Mouse (Mus musculus): ENCODE data around the gene 7530416G11Rik. TPM values are rescaled to one million over a fixed set of nuclear protein-coding genes. Genes with fewer than 3 reads are reported as not detected.

The 7530416G11Rik gene
- polyA plus RNA-seq, 1 experiment from 2014 or later, result not detected

- Histone ChIP-seq H3K4me3 (no peak overlapping the region), H3K36me3 (replicated peaks) (peaks cover 3% of the 10 kb centered on the region; the same call in 1 of the 2 replicates), H3K9me3 (no peaks in the 10 kb centered on the region), H3K4me1 (no peaks in the 10 kb centered on the region), H3K9ac (no peak overlapping the region), H3K27ac (no peak overlapping the region), H3K27me3 (replicated peaks) (no peaks in the 10 kb centered on the region), H3K4me2 (no peak overlapping the region)
- WGBS, result 77% methylated on average over 3 of the region's 3 CpGs
- no peak for ATAC-seq (replicated peaks)
These were observed 56.4 kb downstream of the 7530416G11Rik start for GRCm38 (mm10) chr15:85446652-85447051.

Other genes starting within 250 kb of the 7530416G11Rik start
- gene Atxn10, start 167.0 kb downstream of the 7530416G11Rik start, polyA plus RNA-seq (2015; fragmentation: Nextera tagmentation; extraction: Ambion mirVana), result 529 and 534 TPM in 2 replicates
- 33.2 and 35.0 TPM in 2 replicates for gene Wnt7b, start 79.2 kb upstream of the 7530416G11Rik start, polyA plus RNA-seq (2015; fragmentation: Nextera tagmentation; extraction: Ambion mirVana)
- 1.3 and 2.2 TPM in 2 replicates for gene Ppara, start 231.8 kb upstream of the 7530416G11Rik start, polyA plus RNA-seq (2015; fragmentation: Nextera tagmentation; extraction: Ambion mirVana)

Measured in midbrain, embryonic 15.5 days (tissue).